Mouse (Mus musculus) ES-E14 (cell line): ENCODE data around the gene Ptpn13.

Experiments
- CHD2 ChIP-seq: IDR thresholded peaks from 2 replicates; pipeline ENCODE4 v1.6.1; 2014; ENCODE audit warnings: mild to moderate bottlenecking, low read depth, low read length, inconsistent platforms
- MAFK ChIP-seq: IDR thresholded peaks from 2 replicates; pipeline ENCODE4 v1.6.1; 2014; ENCODE audit warnings: mild to moderate bottlenecking, low read depth, low read length, inconsistent platforms; ENCODE audit not compliant: insufficient read depth
- ZC3H11A ChIP-seq: IDR thresholded peaks from 2 replicates; pipeline ENCODE4 v1.6.1; 2012; ENCODE audit warnings: low read depth, mild to moderate bottlenecking, inconsistent platforms, low read length, borderline replicate concordance

DNA sequence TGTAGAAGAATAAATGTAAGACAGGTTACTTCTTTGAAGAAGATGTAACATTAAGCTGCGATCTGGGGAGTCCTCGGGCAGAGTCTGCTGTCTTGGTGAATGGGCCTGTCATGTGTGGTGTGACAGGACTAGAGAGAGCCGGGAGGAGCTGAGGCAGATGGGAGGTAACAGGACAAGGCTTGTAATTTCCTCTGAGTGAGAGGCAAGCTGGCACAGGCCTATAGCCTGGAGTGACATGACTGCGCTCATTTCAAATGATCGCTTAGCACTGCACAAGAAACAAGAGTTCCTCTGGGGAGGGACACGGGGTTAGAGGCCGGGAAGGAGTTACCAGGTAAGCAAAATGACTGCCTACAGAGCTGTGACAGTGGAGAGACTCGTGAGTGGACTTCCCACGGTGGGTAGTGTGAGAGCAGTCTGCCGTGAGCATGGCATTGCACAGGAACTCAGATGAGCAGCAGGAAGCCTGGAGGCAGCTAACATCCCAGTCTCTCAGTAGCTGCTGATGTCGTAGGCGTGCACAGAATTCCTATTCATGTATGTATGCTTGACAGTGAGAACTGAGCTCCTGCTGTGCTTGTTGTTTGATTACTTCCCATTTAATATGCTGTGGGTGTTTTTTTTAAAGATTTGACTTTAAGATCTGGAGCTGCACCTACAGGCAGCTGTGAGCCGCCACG, 171.6 kb downstream of the Ptpn13 start:
- no peak for TF ChIP-seq MAFK
- no peak for TF ChIP-seq ZC3H11A
- TF ChIP-seq CHD2, result no peak
